Mouse (Mus musculus) T-helper 1 cell (primary cell): Measurements from ENCODE around the gene Kiz.

Experiments
- in situ Hi-C: fragments of 300-600 bp; cut with MboI, MseI; formaldehyde crosslinking; loops from one replicate; pipeline ENCODE4 v1.15.1; 2025; ENCODE audit warnings: high pct_unique_total_duplicates

Kiz gene

GRCm38 (mm10) chr2:146865781-146866180, 10.1 kb downstream of the Kiz start:
- in situ Hi-C loops, result no loop called here

DNA sequence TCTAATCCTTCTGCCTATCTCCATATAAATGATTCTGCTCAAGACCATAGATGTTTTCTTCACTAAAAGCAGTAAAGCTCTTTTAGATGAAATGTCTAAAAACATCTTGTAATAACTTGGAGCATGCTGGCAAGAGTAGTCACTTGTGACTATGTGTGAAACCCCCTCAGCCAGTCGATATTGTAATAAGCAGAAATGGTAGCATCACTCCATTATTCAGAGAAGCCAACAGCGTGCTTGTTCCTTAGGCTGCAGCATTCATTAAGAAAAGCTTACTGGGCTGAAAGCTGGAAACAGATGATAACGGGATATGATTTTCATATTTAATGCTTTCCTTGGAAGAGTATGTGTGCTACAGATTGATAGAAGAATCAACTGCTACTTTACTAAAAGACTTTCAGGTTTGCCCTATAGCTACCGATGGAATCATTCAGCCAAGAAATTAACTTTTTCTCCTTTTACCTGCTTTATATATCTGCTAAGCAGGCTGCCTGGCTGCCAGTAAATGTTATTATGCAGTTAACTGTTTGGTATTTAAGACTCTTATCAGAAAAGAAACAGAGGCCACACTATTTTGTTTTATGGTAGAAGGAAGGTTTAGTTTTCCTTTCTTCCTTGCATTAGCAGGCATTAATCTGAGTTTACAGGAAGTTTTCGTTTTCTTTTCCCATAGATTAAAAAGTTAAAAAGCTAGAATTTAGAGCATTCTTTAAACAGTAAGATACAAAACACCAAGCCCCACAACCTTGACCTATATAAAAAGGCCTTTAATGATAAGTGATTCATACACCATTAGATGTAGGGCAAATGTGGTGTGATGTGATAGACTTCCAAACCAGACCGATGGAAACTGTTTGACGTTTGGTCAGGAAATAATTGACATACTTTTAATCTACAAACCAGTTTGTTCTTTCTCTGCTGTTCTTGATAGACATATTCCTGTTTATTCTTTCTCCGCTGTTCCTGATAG, 15.9 kb downstream of the Kiz start:
- in situ Hi-C loops, result no loop called here

DNA sequence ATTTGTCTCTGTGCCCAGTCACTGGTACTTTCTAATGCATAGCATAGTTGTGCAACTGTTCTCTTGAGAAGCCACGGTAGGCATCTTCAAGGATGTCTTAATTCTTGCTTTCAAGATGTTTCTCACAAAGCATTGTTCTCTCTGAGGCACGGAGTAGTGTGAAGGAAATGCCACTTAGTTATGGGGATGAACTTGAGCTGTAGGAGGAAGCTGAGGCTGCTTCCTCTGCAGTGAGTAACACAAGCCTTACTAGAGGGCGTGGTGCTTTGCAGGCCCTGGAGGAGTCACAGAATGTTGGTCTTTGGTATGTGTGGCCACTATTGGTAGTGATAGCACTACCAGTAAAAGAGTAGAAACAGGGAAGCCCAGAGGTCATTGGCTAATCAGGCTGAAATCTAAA, 17.0 kb downstream of the Kiz start:
- in situ Hi-C loops, result no loop called here

- in situ Hi-C loops, result no loop called here
Observed at GRCm38 (mm10) chr2:146873881-146874441, 18.3 kb downstream of the Kiz start.

GRCm38 (mm10) chr2:146877423-146878098, 21.9 kb downstream of the Kiz start:
- in situ Hi-C loops, result no loop called here

DNA sequence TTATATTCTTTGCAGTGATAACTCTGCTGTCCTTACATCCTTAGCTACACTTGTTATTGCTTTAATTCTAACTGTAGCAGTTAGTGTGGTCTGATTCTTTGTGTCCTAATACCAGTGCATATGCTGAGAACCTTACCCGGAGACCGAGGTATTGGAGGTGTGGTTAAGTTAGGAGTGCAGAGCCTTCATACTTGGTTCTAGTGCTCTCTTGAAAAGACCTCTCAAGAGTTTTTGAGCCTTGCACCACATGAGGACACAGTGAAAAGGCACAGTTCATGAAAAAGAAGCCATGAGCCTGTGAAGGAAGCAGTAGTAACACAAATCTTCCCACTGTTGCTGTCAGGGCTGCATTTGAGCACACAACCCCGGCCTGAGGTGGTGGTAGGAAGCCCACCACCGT, 26.0 kb downstream of the Kiz start:
- in situ Hi-C loops, result no loop called here

DNA sequence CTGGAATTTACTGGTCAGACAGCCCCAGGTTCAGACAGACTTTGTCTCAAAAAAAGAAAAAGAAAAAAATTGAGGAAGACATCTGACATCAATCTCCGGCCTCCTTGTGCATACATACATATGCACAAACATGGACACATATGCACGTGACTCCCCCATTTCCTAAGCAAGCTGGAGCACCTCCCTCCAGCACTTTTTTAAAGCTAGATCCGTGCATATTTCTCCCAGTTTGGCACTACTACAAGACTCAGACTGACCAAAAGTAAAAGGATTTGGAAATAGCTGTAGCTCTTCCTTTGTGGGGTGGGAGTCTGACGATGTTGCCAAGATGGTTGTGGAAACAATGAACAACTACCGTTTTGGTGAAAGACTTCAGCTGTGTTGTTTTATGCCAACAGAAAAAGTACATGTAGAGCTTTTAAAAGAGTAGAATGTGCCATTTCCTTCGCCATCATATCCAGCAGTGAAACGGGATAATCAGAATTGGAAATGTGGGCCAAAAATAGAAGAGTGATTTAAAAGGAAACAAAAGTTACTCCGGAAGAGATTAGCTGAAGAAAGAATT, 28.7 kb downstream of the Kiz start:
- in situ Hi-C loops, result no loop called here

DNA sequence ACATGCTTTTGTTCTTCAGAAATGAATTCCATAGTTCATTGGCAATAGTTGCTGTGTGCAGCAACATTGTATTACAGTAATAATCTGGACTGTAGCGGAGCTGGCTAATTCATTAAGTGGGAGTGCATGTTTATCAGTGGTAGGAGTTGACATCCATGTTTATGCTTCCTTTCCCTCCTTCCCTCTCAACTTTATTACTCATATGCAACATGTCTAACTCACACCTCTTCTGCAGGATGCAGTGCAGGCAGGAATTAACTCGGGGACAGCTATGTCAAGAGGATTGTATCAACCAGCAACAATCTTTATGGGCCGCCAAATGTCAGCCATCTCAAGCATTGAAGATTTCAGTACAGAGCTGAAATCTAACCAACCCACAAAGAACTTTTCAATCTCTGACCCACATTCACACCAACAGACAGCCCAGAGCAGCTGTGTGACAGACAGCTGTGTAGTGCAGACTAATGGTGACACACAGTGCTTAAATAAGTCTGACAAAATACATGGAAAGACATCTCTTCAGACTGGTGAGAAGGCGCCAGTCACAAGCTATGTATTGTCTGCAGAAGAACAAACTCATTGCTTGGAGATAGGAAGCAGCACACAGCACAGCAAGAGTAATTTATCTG, 33.2 kb downstream of the Kiz start:
- in situ Hi-C loops, result no loop called here

GRCm38 (mm10) chr2:146898977-146899376, 43.3 kb downstream of the Kiz start:
- in situ Hi-C loops, result no loop called here

DNA sequence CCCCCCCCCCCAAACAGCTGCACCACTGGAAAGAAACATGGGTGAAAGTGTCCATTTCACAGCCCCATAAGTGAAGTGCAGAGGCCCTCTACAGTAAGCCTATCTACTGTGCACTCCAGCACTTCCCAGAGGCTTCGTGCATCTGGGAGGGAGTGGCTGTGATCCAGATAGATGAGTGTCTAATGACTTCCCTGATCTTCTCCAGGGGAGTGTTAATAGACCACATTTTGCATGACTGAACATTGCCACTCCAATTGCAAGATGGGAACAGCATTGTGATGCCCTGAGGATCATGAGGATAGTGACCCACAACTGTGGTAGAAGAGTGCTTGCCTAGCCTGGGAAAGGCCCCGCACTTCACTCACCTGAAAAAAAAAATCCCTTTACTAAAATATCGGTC, 60.4 kb downstream of the Kiz start:
- in situ Hi-C loops, result no loop called here

DNA sequence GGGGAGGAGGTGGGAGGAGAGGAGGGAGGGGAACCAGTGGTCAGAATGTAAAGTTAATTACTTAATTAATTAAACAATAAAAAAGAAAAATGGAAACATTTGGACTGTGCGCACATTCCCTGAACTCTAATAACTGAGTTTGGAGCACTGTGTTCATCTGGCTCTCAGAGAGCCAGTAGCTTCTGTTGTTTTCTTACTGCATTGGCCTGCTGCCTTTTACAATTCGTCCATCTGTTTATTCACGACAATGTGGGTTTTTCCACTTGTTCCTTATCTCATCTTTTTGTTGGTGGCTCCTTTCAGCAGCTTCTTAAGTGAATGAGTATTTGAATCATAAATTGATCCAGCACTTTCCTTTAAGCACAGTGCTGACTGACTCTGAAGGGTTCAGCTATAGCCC, 62.1 kb downstream of the Kiz start:
- in situ Hi-C loops, result no loop called here

- in situ Hi-C loops, result no loop called here
Observed at GRCm38 (mm10) chr2:146920375-146921160, 64.9 kb downstream of the Kiz start.

- in situ Hi-C loops, result no loop called here
Observed at GRCm38 (mm10) chr2:146925296-146925695, 69.6 kb downstream of the Kiz start.

GRCm38 (mm10) chr2:146925846-146926245, 70.2 kb downstream of the Kiz start:
- in situ Hi-C loops, result no loop called here

GRCm38 (mm10) chr2:146948223-146948776, 92.6 kb downstream of the Kiz start:
- in situ Hi-C loops, result no loop called here

DNA sequence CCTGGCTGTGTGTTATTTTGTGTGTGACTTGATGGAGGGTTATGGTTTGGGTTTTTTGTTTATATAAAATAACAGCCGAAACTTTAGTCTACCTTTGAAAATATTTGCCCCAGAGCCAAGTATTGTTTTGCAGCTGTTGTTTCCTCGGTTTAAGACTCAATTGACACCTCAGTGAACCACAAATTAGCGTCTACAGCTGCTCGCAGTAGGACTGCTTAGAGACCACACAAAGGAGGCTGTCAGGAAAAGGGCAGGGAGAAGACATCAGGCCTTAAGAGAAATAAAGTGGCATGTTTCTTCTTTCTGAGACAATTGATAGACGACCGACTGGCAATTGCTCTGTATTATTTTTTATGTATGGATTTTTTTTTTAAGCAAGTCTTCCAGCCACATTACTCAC, 100.7 kb downstream of the Kiz start:
- in situ Hi-C loops, result loop anchor here (5.0 kb wide), 1 partner anchor 221 kb away; no protein-coding TSS in a partner anchor

DNA sequence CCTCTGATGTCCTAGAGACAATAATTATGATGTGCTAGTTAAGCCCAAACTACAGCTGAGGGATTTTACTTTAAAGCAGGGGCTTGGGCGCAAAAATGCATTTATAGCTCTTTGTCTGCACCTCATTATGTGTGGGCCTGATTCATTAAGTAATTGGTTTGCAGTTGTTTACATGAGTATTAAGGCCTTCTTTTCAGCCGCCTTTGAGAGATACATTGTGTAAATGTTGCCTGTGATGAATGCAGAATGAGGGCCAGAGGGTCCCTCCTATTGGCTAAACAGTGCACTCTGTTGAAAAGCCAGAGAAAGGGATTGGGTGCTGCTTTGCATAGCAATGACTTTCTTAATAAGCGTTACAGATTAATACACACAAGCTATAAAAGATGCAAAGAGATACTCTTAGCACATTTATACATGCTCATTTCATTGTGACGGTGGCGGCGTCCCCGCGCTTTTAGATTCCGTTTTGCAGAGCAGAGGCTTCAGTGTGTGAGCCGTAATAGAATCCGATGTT, 102.8 kb downstream of the Kiz start:
- in situ Hi-C loops, result loop anchor here (5.0 kb wide), 1 partner anchor 219 kb away; no protein-coding TSS in a partner anchor

DNA sequence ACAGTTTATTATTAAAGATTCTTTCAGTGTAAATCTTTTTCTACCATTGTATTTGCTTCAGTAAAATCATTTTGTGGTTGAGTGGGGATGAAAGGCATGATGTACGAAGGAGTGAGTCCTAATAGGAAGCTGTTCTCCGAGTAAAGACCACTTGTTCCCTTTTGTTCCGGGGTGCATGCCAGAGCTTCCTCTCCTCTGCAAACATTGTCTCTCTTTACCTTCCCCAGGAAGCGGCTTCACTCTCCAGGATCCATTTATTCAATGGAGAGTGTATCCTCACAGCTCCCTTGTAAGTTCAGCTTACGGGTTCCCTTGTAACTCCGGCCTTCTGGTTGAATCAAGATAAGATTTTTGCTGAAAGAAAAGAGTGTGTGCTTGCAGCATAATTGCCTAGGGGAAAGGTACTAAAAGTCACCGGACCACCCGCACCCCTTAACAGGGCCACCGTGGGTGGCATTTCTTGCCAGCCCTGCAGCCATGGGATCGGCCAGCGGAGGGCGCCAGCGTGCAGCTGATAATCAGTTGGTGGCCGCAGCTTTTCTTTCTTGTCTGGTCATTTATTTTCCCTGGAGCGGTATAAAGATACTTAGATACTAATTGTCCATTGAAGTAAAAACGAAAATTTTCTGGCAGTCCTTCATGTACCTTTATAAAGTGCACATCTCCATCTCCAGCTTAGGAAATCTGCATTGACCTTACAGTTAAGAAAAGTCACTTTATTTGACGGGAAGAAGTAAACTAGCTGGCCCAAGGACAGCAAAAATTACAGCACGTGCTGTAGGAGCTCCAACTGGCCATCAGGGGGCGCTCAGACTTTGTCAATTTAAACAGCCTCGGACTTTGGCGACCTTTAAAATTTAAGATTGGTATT, 103.5 kb downstream of the Kiz start:
- in situ Hi-C loops, result loop anchor here (5.0 kb wide), 1 partner anchor 218 kb away; no protein-coding TSS in a partner anchor

DNA sequence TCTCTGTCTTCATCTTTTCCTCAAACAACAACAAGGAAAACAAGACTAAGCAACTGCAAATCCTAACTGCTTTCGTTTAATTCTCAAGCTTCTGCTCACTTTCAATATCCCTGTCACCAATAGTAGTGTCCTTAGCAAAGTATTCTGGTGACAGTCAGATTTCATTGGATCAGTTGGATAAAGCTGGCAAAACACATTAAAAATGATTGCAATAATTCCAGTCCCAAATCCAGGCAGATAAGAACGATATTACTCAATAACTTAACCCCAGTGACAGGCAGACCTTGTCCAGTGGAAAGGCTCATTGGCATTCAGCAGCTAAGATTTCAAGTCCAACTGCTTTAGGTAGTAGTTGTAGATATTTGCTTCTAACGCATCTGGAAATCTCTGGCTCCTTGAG, 119.4 kb downstream of the Kiz start:
- in situ Hi-C loops, result no loop called here
